Mouse (Mus musculus) thymus, adult 18-20 months (tissue): ENCODE results near the gene Stoml1.

Experiments
- DNase-seq, 2 experiments: peaks; one replicate each; pipeline ENCODE4 v3.0.0; 2022; ENCODE audit warnings: mixed read lengths in 2 of 2

The Stoml1 gene

DNA sequence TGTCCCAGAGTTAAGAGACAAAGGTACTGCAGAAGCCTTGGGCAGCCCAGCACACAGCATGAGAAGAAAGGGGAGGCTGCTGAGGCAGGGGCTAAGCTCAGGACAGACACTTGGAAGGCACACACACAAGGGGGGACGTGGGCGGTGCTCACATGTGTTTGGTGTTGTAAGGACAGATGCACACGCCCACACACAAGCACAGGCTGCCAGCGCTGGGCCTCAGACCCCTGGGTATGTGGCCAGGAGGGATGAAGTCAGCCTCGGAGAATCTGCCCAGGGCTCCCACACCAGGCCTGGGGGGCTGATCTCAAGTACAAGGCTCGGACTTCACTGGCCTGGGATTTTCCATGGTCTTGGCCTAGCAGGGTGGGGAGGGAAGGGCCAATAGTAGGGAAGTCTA lies 55.4 kb downstream of the Stoml1 start:
- no peak for DNase-seq

DNA sequence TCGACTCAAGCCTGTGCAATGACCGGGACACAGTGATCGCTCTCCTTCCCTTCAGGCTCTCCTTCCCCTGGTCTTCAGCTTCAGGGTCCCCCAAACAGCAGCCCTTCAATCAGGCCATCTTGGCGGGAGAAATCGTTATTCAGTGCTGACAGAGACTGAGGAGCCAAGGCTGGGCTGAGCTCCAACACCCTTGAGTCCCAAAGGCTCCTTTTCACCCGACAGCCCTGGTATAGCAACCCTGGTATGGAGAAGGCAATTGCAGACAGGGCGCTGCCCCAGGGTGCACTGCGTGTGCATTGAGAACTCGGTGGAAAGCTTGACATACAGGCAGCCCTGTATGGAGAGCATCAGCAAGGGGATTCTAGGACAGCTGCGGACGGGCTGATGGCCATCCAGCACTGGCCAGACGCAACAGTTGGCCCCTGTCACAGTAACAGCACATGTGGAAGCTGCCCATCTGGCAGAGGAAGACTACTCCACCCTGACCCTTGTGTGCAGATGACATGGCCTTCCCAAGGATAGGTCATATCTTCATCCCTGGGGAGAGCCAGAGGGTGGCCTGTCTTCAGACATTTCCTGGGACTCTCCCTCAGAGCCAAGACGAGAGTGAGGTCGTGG lies 57.2 kb downstream of the Stoml1 start:
- DNase-seq, result no peak

DNA sequence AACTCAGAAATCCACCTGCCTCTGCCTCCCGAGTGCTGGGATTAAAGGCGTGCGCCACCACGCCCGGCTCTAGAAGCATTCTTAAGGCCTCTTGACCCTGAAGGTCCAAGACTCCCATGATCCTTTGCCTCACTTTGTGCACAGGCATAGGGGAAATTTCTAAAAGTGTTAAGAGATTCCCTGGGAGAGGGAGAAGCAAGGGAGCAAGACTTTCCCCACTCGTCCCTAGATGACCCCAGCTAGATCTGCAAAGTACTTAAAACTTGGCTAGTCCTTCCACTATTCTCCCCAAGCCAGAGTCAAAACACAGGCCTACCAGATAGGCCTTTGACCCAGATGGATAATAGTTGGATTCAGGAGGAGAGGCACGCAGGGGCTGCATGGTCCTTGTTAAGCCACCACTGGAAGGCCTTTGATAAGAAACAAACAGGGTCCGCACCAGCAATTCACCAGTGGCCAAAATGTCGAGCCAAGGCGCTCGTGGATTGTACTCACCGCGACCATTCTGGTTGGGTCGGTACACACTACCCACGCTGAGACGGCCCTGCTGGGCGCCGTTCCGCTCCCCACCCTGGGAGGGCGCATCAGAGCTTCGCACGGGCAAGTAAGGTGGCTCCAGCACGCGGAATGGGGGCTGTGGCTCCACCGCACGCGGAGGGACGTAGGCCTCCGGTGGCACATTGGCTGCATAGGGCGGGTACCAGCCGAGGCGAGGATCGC lies 58.4 kb downstream of the Stoml1 start:
- DNase-seq, result no peak
